Mouse (Mus musculus): ENCODE data around the gene Fam219a.

GRCm38 (mm10) chr4:41518349-41518748 is 51.0 kb downstream of the Fam219a start:
- TF ChIP-seq POLR2A (IDR thresholded peaks at IDR 0.05; ENCODE audit: insufficient read depth, low read depth, low read length) (no peak), CTCF (IDR thresholded peaks at IDR 0.05) (no peak)
